Comparison of ENCODE assay signal across 23 mouse cellular contexts in the genomic region with DNA sequence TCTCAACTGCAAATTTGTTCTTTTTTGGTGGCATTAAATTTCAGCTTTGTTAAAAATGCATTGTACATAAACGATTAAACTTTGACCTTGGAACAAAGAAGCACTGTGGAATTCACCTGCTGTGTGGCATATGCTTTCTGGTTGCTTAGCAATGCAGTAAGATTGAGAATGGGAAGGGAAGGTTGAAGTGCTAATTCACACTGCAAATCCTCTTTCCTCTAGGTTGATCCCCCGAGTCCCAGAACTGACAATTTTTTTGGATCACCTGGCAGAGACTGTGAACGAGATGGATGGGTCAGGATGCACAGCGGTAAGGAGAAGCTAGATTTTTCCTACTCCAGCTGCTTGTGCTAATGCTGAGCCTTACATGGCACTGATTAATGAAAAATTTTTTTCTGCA.
DNase-seq lines count a peak whose midpoint lies in the region; ATAC-seq lines count a peak whose summit lies in the region.
"Had no signal": no experiment of that assay in that cellular context is flagged by ENCODE, and none has a peak within 500 bp of the region (broad histone marks: within the 10 kb centered on the region; RNA-seq: fewer than 3 reads in every experiment).

No protein-coding gene starts in this region.

- WGBS in embryonic facial prominence, embryonic 11.5 days = 50% methylated on average over 4 of the region's 4 CpGs
- WGBS in embryonic facial prominence, embryonic 10.5 days = 56% methylated on average over 4 of the region's 4 CpGs
- 19% methylated on average over 4 of the region's 4 CpGs for WGBS in forebrain, embryonic 15.5 days
- 11% methylated on average over 4 of the region's 4 CpGs for WGBS in midbrain, embryonic 14.5 days

- H3K27me3 ChIP-seq in embryonic facial prominence, embryonic 11.5 days (ENCODE audit: control insufficient read depth, insufficient read depth, low read length) = no peaks in the 10 kb centered on the region
- H3K27me3 ChIP-seq in embryonic facial prominence, embryonic 10.5 days (replicated peaks; ENCODE audit: low read depth, poor library complexity, severe bottlenecking) = no peaks in the 10 kb centered on the region
- no peaks in the 10 kb centered on the region for H3K27me3 ChIP-seq in forebrain, embryonic 15.5 days
- no peaks in the 10 kb centered on the region for H3K27me3 ChIP-seq in midbrain, embryonic 14.5 days (ENCODE audit: control insufficient read depth, insufficient read depth, low read length)
- H3K27me3 ChIP-seq: embryonic facial prominence, embryonic 13.5 days; limb, embryonic 13.5 days; liver, embryonic 15.5 days; neural tube, embryonic 12.5 days had no signal

- H3K27ac ChIP-seq in embryonic facial prominence, embryonic 11.5 days (replicated peaks; ENCODE audit: low read depth, low read length) = no peak overlapping the region
- no peak overlapping the region for H3K27ac ChIP-seq in embryonic facial prominence, embryonic 10.5 days (replicated peaks)
- H3K27ac ChIP-seq in forebrain, embryonic 15.5 days (replicated peaks) = no peak overlapping the region
- H3K27ac ChIP-seq in midbrain, embryonic 14.5 days (replicated peaks; ENCODE audit: low read depth, low read length) = no peak overlapping the region
- H3K27ac ChIP-seq: embryonic facial prominence, embryonic 13.5 days; gastrocnemius, adult 2 months; limb, embryonic 13.5 days; liver, embryonic 15.5 days; neural tube, embryonic 12.5 days had no signal

- H3K36me3 ChIP-seq in embryonic facial prominence, embryonic 11.5 days (replicated peaks; ENCODE audit: control insufficient read depth, insufficient read depth, low read depth, low read length) = no peaks in the 10 kb centered on the region
- H3K36me3 ChIP-seq in embryonic facial prominence, embryonic 10.5 days (replicated peaks) = no peaks in the 10 kb centered on the region
- H3K36me3 ChIP-seq in forebrain, embryonic 15.5 days = no peaks in the 10 kb centered on the region
- H3K36me3 ChIP-seq in midbrain, embryonic 14.5 days (ENCODE audit: control insufficient read depth, insufficient read depth, low read length) = no peaks in the 10 kb centered on the region
- H3K36me3 ChIP-seq: embryonic facial prominence, embryonic 13.5 days; liver, embryonic 15.5 days; neural tube, embryonic 12.5 days had no signal

- H3K4me3 ChIP-seq in embryonic facial prominence, embryonic 11.5 days (ENCODE audit: low read depth, low read length) = no peak overlapping the region
- H3K4me3 ChIP-seq in embryonic facial prominence, embryonic 10.5 days = no peak overlapping the region
- no peak overlapping the region for H3K4me3 ChIP-seq in forebrain, embryonic 15.5 days
- no peak overlapping the region for H3K4me3 ChIP-seq in midbrain, embryonic 14.5 days (replicated peaks; ENCODE audit: low read depth, low read length)
- H3K4me3 ChIP-seq: embryonic facial prominence, embryonic 13.5 days; gastrocnemius, adult 2 months; limb, embryonic 13.5 days; liver, embryonic 15.5 days; neural tube, embryonic 12.5 days had no signal

- H3K9me3 ChIP-seq in embryonic facial prominence, embryonic 11.5 days (replicated peaks; ENCODE audit: control insufficient read depth, low read length) = no peaks in the 10 kb centered on the region
- no peaks in the 10 kb centered on the region for H3K9me3 ChIP-seq in embryonic facial prominence, embryonic 10.5 days
- H3K9me3 ChIP-seq in forebrain, embryonic 15.5 days = no peaks in the 10 kb centered on the region
- H3K9me3 ChIP-seq in midbrain, embryonic 14.5 days (ENCODE audit: control insufficient read depth, low read length) = no peaks in the 10 kb centered on the region
- H3K9me3 ChIP-seq: embryonic facial prominence, embryonic 13.5 days; limb, embryonic 13.5 days; liver, embryonic 15.5 days; neural tube, embryonic 12.5 days had no signal

- no peaks in the 10 kb centered on the region for H3K4me1 ChIP-seq in embryonic facial prominence, embryonic 11.5 days (ENCODE audit: control insufficient read depth, insufficient read depth, low read length)
- H3K4me1 ChIP-seq in embryonic facial prominence, embryonic 10.5 days = peaks cover 10% of the 10 kb centered on the region; the same call in 1 of the 2 replicates
- H3K4me1 ChIP-seq in forebrain, embryonic 15.5 days = no peaks in the 10 kb centered on the region
- H3K4me1 ChIP-seq in midbrain, embryonic 14.5 days (ENCODE audit: control insufficient read depth, insufficient read depth, low read length) = no peaks in the 10 kb centered on the region
- H3K4me1 ChIP-seq: embryonic facial prominence, embryonic 13.5 days; liver, embryonic 15.5 days; neural tube, embryonic 12.5 days had no signal

- no peak overlapping the region for H3K9ac ChIP-seq in embryonic facial prominence, embryonic 11.5 days (replicated peaks; ENCODE audit: low read length)
- no peak overlapping the region for H3K9ac ChIP-seq in forebrain, embryonic 15.5 days (replicated peaks)
- H3K9ac ChIP-seq in midbrain, embryonic 14.5 days (replicated peaks; ENCODE audit: low read length) = no peak overlapping the region
- H3K9ac ChIP-seq: embryonic facial prominence, embryonic 13.5 days; limb, embryonic 13.5 days; liver, embryonic 15.5 days; neural tube, embryonic 12.5 days had no signal

- no peak overlapping the region for H3K4me2 ChIP-seq in embryonic facial prominence, embryonic 11.5 days (ENCODE audit: low read depth, low read length)
- H3K4me2 ChIP-seq in forebrain, embryonic 15.5 days (replicated peaks) = no peak overlapping the region
- H3K4me2 ChIP-seq in midbrain, embryonic 14.5 days (ENCODE audit: low read length) = no peak overlapping the region
- H3K4me2 ChIP-seq: embryonic facial prominence, embryonic 13.5 days; limb, embryonic 13.5 days; liver, embryonic 15.5 days; neural tube, embryonic 12.5 days had no signal

- DNase-seq in embryonic facial prominence, embryonic 11.5 days (ENCODE audit: low spot score) = peak; percentile 23
- DNase-seq in embryonic facial prominence, embryonic 10.5 days (ENCODE audit: low spot score) = no peak
- DNase-seq in R1 (ENCODE audit: low read depth, low spot score) = peak; percentile 27
- peak; percentile 29 for DNase-seq in midbrain, embryonic 14.5 days
- no peak for DNase-seq in liver
- DNase-seq in right cerebral cortex, postnatal 14 days = no peak
- no peak for DNase-seq in gastrocnemius, adult 8-10 months (ENCODE audit: low spot score in 2 of 2)
- DNase-seq: adrenal gland, adult 2 months; cerebellum, adult 11 months; cerebellum, postnatal 14 days; gastrocnemius, adult 2 months; heart, adult 18-20 months; heart, postnatal 4 days; kidney, adult 11 months; kidney, postnatal 14 days; layer of hippocampus, adult 9-11 months; lung, postnatal 14 days; thymus, postnatal 25 days had no signal

- ATAC-seq in embryonic facial prominence, embryonic 11.5 days (replicated peaks; ENCODE audit: insufficient number of reproducible peaks, low FRiP score, low TSS enrichment, low read depth) = no peak
- 0 out of 2 replicates have a peak, but pooled peaks have one; percentile 41 for ATAC-seq in forebrain, embryonic 15.5 days (replicated peaks)
- 0 out of 2 replicates have a peak, but pooled peaks have one; percentile 11 for ATAC-seq in midbrain, embryonic 14.5 days (ENCODE audit: low FRiP score, low TSS enrichment)

Comparison
In these comparisons a context has a peak if more than half of its experiments do, and no peak if none do; other contexts are left out.
1. DNase-seq: peak in embryonic facial prominence, embryonic 11.5 days (single experiment), R1 (single experiment) and midbrain, embryonic 14.5 days (single experiment); none in embryonic facial prominence, embryonic 10.5 days (single experiment), liver (single experiment), right cerebral cortex, postnatal 14 days (single experiment) and gastrocnemius, adult 8-10 months (0 of 2).